Mouse (Mus musculus) frontal cortex, postnatal 25 days (tissue): ENCODE measurements around the gene Prss8.

Experiments used
- DNase-seq, 2 experiments: peaks; one replicate each; pipeline ENCODE4 v3.0.0; 2022; ENCODE audit warnings: low spot score in 2 of 2

Prss8 gene

DNA sequence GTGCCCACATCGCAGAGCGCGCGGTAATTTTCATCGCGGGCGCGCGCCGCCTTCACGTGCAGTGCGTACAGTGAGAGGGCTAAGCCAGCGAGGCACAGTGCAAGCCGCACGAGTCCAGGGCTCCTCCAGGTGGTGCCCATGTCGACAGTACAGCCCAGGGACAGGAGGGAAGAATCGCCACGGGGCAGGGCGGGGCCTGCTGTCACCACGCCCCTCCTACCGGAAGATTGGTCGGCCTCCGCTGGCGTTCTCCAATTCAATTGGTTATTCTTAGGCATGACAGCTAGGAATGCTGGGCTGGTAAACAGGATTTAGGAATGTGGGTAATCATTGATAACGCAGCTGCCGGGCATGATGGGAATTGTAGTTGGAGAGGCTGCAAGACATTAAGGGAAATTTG lies 34.5 kb downstream of the Prss8 start, which contains the start of the genes Gm21974 and Vkorc1:
Gm21974 (minus strand) TSS at position 13 of the 400 bp plus-strand sequence.
Vkorc1 (minus strand) TSS at position 176 of the 400 bp plus-strand sequence.
- peak; percentile 86 to 89 for DNase-seq

DNA sequence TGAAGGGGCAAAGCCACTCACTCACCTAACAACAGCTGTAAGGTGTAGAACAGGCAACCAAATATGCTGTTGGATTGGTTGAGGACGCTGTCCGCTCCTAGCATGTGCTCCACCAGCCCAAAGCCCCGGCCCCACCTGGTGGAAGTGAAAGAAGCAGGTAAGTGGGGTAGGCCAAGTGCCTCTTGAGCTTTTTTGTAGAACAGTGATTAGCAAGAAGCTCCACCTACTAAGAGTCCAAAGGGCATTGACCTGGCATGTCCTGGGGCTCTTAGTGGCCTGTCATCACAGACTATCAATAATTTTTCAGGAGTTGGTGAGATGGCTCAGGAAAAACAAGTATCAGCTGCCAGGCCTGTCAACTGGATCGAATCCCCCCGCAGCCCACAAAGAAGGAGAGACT lies 35.4 kb downstream of the Prss8 start:
- no peak for DNase-seq

DNA sequence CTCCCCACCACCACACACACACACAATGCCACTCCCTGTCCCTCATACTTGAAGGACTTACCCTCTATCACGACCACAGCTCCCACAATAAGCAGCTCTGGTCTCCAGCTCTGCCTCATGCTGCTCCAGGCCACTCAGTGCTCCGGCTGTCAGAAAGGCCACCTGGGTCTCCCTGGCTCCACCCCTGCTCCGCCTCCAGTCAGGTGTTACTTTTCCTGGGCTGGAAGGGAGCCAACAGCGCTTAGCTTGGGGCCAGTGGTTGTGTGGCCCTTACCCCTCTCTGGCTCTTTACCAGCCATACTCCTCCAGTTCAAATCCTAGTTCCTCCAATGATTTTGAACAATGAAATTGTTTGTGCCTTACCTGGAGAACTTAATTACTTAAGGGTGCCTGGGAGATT lies 39.1 kb downstream of the Prss8 start, which contains the start of gene Prss53:
Prss53 (minus strand) TSS at position 173 of the 400 bp plus-strand sequence.
- DNase-seq = no peak

GRCm38 (mm10) chr7:127888821-127889220 lies 41.1 kb downstream of the Prss8 start:
- no peak for DNase-seq

DNA sequence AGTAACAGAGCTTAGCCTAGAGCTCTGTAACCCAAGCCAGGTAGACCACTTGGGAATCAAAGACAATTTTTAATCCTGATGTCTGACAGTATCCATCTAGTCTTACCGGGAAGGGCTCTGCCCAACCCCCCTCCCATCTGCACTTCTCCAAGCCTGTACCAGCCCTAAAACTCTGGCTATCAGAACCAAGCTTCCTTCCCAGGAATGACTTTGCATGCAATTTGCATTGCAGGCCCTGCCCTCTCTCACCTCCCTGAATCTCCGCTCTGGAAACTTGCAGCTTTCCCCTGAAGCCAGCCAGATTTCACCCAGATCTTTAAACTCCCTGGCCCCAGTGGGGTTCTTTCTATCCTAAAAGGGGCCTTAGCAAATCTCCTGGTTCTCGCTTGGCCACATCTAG lies 42.1 kb downstream of the Prss8 start:
- DNase-seq = no peak

DNA sequence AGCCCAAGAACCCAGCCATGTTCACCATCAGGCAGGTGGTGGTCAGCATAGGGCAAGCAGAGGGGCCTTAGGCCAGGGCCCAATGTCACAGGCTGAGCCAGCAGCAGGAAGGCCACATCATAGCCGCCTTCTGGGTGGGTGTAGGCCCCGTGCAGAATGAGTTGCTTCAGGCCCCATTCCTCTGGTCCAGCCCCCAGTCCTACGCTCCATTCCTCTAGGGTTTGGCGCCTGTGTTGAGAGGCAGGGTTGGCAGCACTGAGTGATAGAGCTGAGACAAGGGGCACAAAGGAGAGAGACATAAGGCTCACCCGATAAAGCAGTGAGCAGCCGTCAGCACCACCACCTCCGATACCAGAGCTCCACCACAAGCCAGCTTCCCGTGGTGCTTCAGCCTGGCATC lies 42.7 kb downstream of the Prss8 start:
- DNase-seq = no peak

GRCm38 (mm10) chr7:127886551-127886950 lies 43.4 kb downstream of the Prss8 start:
- no peak for DNase-seq

GRCm38 (mm10) chr7:127885951-127886350 lies 44.0 kb downstream of the Prss8 start:
- no peak for DNase-seq

DNA sequence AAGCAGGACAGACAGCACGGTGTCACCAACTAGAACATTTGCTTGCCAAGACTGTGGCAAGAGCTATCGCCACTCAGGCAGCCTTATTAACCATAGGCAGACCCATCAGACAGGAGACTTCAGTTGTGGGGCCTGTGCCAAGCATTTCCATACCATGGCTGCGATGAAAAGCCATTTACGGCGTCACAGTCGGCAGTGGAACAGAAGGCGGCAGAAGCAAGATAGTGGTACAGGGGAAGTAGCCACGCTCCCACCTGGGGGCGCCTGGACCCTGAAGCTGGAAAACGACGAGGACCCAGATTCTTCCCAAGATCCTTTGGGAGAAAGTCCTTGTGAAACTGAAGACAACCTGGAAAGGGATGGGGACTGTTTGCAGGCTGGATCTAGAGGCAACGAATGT lies 49.5 kb downstream of the Prss8 start:
- DNase-seq = no peak

GRCm38 (mm10) chr7:127879301-127879700 lies 50.6 kb downstream of the Prss8 start:
- no peak for DNase-seq

DNA sequence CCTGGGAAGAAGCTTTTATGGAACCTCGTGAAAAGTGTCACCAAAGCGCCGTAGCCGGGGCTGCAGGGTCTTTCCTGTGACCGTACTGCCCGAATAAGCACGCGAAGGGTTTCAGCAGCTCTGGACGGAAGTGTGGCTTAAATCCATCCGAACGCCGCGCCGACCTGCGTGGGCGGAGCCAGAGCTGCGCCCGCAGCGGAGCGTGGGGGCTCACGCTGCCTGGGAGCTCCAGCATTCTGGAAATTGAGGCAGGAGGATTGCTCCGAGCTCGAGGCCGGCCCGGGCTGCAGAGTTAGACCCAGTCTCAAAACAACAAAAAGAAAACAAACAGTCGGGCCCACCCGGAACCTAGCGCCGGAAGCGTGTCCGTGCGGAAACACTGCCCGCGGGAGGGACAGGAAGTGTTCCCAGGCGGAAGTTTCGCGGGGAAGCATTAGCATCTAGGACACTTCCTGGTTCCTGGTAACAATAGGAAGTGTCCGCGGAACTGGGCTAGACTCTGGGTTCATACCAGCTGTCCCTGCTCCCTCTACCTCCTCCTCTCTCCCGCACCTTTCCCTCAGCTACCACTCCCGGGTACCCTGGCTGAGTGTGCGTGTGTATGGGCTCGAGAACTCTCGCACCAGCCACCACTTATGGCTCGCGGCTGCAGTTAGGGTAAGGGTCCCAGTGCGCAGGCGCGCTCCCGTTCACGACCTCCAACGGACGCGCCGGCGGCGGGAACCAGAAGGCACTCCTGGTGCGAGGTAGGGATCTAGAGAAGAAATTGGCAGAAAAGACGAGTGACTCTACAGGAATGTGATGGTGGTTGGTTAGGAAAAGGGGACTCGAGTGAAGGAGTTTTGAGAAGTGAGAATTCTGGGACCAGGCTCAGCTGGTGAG lies 53.2 kb downstream of the Prss8 start, which contains the start of gene Zfp668:
Zfp668 (minus strand) TSS at position 362 of the 882 bp plus-strand sequence.
- peak; percentile 82 to 84 for DNase-seq

GRCm38 (mm10) chr7:127876041-127876466 lies 53.9 kb downstream of the Prss8 start, which contains the start of gene Zfp646:
Gene Zfp646, plus strand, starts transcription at chr7:127876221.
- peak; percentile 40 to 52 for DNase-seq
